ENCODE assay signal across 8 mouse cellular contexts in the genomic region with DNA sequence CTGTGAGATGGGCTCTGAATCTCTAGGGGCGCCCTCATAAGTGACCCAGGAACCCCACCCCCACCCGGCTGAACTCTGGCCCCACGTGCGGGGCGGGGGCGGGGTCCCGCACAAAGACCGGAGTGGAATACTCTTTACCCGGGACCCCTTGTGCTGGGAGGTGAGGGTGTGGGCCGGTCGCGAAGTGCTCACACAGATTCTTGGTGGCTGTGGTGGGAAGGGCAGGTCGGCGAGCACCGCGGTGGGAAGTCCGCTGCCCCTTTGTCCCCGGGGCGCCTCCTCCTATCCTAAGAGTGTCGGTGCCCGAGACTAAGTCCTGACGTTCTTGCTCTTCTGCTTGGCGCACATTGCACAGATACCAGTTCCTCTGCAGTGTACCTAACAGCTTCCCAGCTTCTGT. TPM values are rescaled to one million over a fixed set of nuclear protein-coding genes. Genes with fewer than 3 reads are reported as not detected.
DNase-seq lines count a peak whose midpoint lies in the region; ATAC-seq and TF ChIP-seq lines count a peak whose summit lies in the region.

No protein-coding gene starts in this region.

- 0 out of 2 replicates have a peak, but pooled peaks have one; percentile 3 for ATAC-seq in heart, embryonic 16.5 days (replicated peaks; ENCODE audit: extremely low read depth, insufficient read depth, low FRiP score)
- peak; percentile 27 for ATAC-seq in hindbrain, embryonic 13.5 days (ENCODE audit: low FRiP score)
- ATAC-seq in midbrain, embryonic 12.5 days (ENCODE audit: low FRiP score, low read depth): peak; percentile 19

- 0% methylated on average over 23 of the region's 23 CpGs for WGBS in heart, embryonic 16.5 days
- under 1% methylated on average over 23 of the region's 23 CpGs for WGBS in bone marrow, adult 2 months
- under 1% methylated on average over 23 of the region's 23 CpGs for WGBS in hindbrain, embryonic 13.5 days
- 0% methylated on average over 23 of the region's 23 CpGs for WGBS in midbrain, embryonic 12.5 days

- no peak for TF ChIP-seq CTCF in bone marrow, adult 2 months (IDR thresholded peaks at IDR 0.05; ENCODE audit: control insufficient read depth, insufficient read depth, low read length)

- TF ChIP-seq POLR2A in bone marrow, adult 2 months (IDR thresholded peaks at IDR 0.05; ENCODE audit: borderline replicate concordance, control insufficient read depth, low read depth, low read length): no peak

- DNase-seq in heart, adult 9 months (ENCODE audit: low spot score in 2 of 2): no peak
- no peak for DNase-seq in adrenal gland, adult 8-10 months
- no peak for DNase-seq in thymus, postnatal 0 days (ENCODE audit: low spot score)
- no peak for DNase-seq in Muller cell, postnatal 12 days (ENCODE audit: inconsistent ontology term)

- H3K4me1 ChIP-seq in heart, embryonic 16.5 days (ENCODE audit: control insufficient read depth, insufficient read depth, low read length): peaks cover 35% of the 10 kb centered on the region
- no peaks in the 10 kb centered on the region; the same call in 1 of the 2 replicates for H3K4me1 ChIP-seq in bone marrow, adult 2 months (ENCODE audit: control insufficient read depth, insufficient read depth, low read length)
- peaks cover 55% of the 10 kb centered on the region for H3K4me1 ChIP-seq in hindbrain, embryonic 13.5 days (replicated peaks)
- peaks cover 44% of the 10 kb centered on the region for H3K4me1 ChIP-seq in midbrain, embryonic 12.5 days

- no peaks in the 10 kb centered on the region for H3K27me3 ChIP-seq in heart, embryonic 16.5 days (ENCODE audit: control insufficient read depth, insufficient read depth, low read length)
- H3K27me3 ChIP-seq in hindbrain, embryonic 13.5 days: no peaks in the 10 kb centered on the region
- no peaks in the 10 kb centered on the region for H3K27me3 ChIP-seq in midbrain, embryonic 12.5 days

- peaks cover 15% of the 10 kb centered on the region for H3K36me3 ChIP-seq in heart, embryonic 16.5 days (ENCODE audit: control insufficient read depth, insufficient read depth)
- peaks cover 53% of the 10 kb centered on the region for H3K36me3 ChIP-seq in hindbrain, embryonic 13.5 days
- peaks cover 52% of the 10 kb centered on the region for H3K36me3 ChIP-seq in midbrain, embryonic 12.5 days

- peak overlapping the region; percentile 87 for H3K4me3 ChIP-seq in heart, embryonic 16.5 days (ENCODE audit: low read length)
- H3K4me3 ChIP-seq in bone marrow, adult 2 months (replicated peaks; ENCODE audit: control insufficient read depth, low read depth, low read length): peak overlapping the region; percentile 74
- peak overlapping the region; percentile 92 for H3K4me3 ChIP-seq in hindbrain, embryonic 13.5 days
- H3K4me3 ChIP-seq in midbrain, embryonic 12.5 days: peak overlapping the region; percentile 92

- no peaks in the 10 kb centered on the region for H3K9me3 ChIP-seq in heart, embryonic 16.5 days (replicated peaks; ENCODE audit: control insufficient read depth, low read length)
- no peaks in the 10 kb centered on the region for H3K9me3 ChIP-seq in hindbrain, embryonic 13.5 days
- H3K9me3 ChIP-seq in midbrain, embryonic 12.5 days: no peaks in the 10 kb centered on the region

- H3K4me2 ChIP-seq in heart, embryonic 16.5 days (ENCODE audit: low read depth, low read length): peak overlapping the region; percentile 75
- H3K4me2 ChIP-seq in hindbrain, embryonic 13.5 days: peak overlapping the region; percentile 93
- peak overlapping the region; percentile 95 for H3K4me2 ChIP-seq in midbrain, embryonic 12.5 days (replicated peaks)

- H3K9ac ChIP-seq in heart, embryonic 16.5 days (ENCODE audit: low read length): peak overlapping the region; percentile 94
- H3K9ac ChIP-seq in hindbrain, embryonic 13.5 days: peak overlapping the region; percentile 94
- H3K9ac ChIP-seq in midbrain, embryonic 12.5 days (replicated peaks): peak overlapping the region; percentile 91

- H3K27ac ChIP-seq in heart, embryonic 16.5 days (ENCODE audit: low read length): peak overlapping the region; percentile 93
- peak overlapping the region; percentile 31; the same call in 1 of the 2 replicates for H3K27ac ChIP-seq in bone marrow, adult 2 months (ENCODE audit: control insufficient read depth, insufficient read depth, low read depth, low read length, poor library complexity)
- H3K27ac ChIP-seq in hindbrain, embryonic 13.5 days: peak overlapping the region; percentile 85
- peak overlapping the region; percentile 87 for H3K27ac ChIP-seq in midbrain, embryonic 12.5 days (replicated peaks)

RNA-seq across cellular contexts. Expression of a gene that starts 1.5 kb away (rescaled TPM):
- 87.4 and 87.7 TPM in 2 replicates for polyA plus RNA-seq in heart, embryonic 16.5 days (2015; fragmentation: Nextera tagmentation; extraction: Ambion mirVana)
- 6.8 and 7.2 TPM in 2 replicates for polyA plus RNA-seq in bone marrow, adult 2 months (2011; ENCODE audit: insufficient read depth, insufficient read length, low replicate concordance, missing spikeins)
- 80.4 and 87.1 TPM in 2 replicates for polyA plus RNA-seq in hindbrain, embryonic 13.5 days (2015; fragmentation: Nextera tagmentation; extraction: Ambion mirVana)
- polyA plus RNA-seq in midbrain, embryonic 12.5 days (2016; fragmentation: Nextera tagmentation; extraction: Ambion mirVana): 112 and 116 TPM in 2 replicates
- 10 to 100 TPM; 27.3 to 47.0 (median 36.3) TPM for total RNA-seq in adrenal gland, adult 8-10 months (2022)
- polyA plus RNA-seq in thymus, postnatal 0 days (2015; fragmentation: Nextera tagmentation; extraction: Ambion mirVana): 31.0 and 31.3 TPM in 2 replicates

RNA-seq across cellular contexts. Expression of a gene that starts 6.2 kb away (rescaled TPM):
- 44.3 and 44.7 TPM in 2 replicates for polyA plus RNA-seq in heart, embryonic 16.5 days (2015; fragmentation: Nextera tagmentation; extraction: Ambion mirVana)
- 15.0 and 22.1 TPM in 2 replicates for polyA plus RNA-seq in bone marrow, adult 2 months (2011; ENCODE audit: insufficient read depth, insufficient read length, low replicate concordance, missing spikeins)
- polyA plus RNA-seq in hindbrain, embryonic 13.5 days (2015; fragmentation: Nextera tagmentation; extraction: Ambion mirVana): 105 and 108 TPM in 2 replicates
- 90.1 and 95.0 TPM in 2 replicates for polyA plus RNA-seq in midbrain, embryonic 12.5 days (2016; fragmentation: Nextera tagmentation; extraction: Ambion mirVana)
- 10 to 100 TPM; 55.1 to 64.1 (median 61.8) TPM for total RNA-seq in adrenal gland, adult 8-10 months (2022)
- 56.7 and 57.8 TPM in 2 replicates for polyA plus RNA-seq in thymus, postnatal 0 days (2015; fragmentation: Nextera tagmentation; extraction: Ambion mirVana)

RNA-seq across cellular contexts. Expression of a gene that starts 7.5 kb away (rescaled TPM):
- polyA plus RNA-seq in heart, embryonic 16.5 days (2015; fragmentation: Nextera tagmentation; extraction: Ambion mirVana): 7.5 and 8.4 TPM in 2 replicates
- polyA plus RNA-seq in bone marrow, adult 2 months (2011; ENCODE audit: insufficient read depth, insufficient read length, low replicate concordance, missing spikeins): 2.9 and 8.5 TPM in 2 replicates
- polyA plus RNA-seq in hindbrain, embryonic 13.5 days (2015; fragmentation: Nextera tagmentation; extraction: Ambion mirVana): 7.4 and 8.4 TPM in 2 replicates
- polyA plus RNA-seq in midbrain, embryonic 12.5 days (2016; fragmentation: Nextera tagmentation; extraction: Ambion mirVana): 9.0 and 10.1 TPM in 2 replicates
- total RNA-seq in adrenal gland, adult 8-10 months (2022): 10 to 100 TPM in 1 of 4 experiments, 1 to 10 TPM in 3; 7.7 to 14.2 (median 9.3) TPM
- polyA plus RNA-seq in thymus, postnatal 0 days (2015; fragmentation: Nextera tagmentation; extraction: Ambion mirVana): 6.1 and 9.0 TPM in 2 replicates

RNA-seq across cellular contexts. Expression of a gene that starts 9.4 kb away (rescaled TPM):
- 15.1 and 19.2 TPM in 2 replicates for polyA plus RNA-seq in heart, embryonic 16.5 days (2015; fragmentation: Nextera tagmentation; extraction: Ambion mirVana)
- 14.9 and 34.9 TPM in 2 replicates for polyA plus RNA-seq in bone marrow, adult 2 months (2011; ENCODE audit: insufficient read depth, insufficient read length, low replicate concordance, missing spikeins)
- 14.1 and 16.5 TPM in 2 replicates for polyA plus RNA-seq in hindbrain, embryonic 13.5 days (2015; fragmentation: Nextera tagmentation; extraction: Ambion mirVana)
- polyA plus RNA-seq in midbrain, embryonic 12.5 days (2016; fragmentation: Nextera tagmentation; extraction: Ambion mirVana): 14.5 and 14.7 TPM in 2 replicates
- 10 to 100 TPM; 15.3 to 20.1 (median 17.0) TPM for total RNA-seq in adrenal gland, adult 8-10 months (2022)
- 18.4 and 23.1 TPM in 2 replicates for polyA plus RNA-seq in thymus, postnatal 0 days (2015; fragmentation: Nextera tagmentation; extraction: Ambion mirVana)

RNA-seq across cellular contexts. Expression of a gene that starts 11.3 kb away (rescaled TPM):
- 0.54 and 0.69 TPM in 2 replicates for polyA plus RNA-seq in heart, embryonic 16.5 days (2015; fragmentation: Nextera tagmentation; extraction: Ambion mirVana)
- polyA plus RNA-seq in bone marrow, adult 2 months (2011; ENCODE audit: insufficient read depth, insufficient read length, low replicate concordance, missing spikeins): 2.8 TPM in 1 of 2 replicates, not detected in the other
- polyA plus RNA-seq in hindbrain, embryonic 13.5 days (2015; fragmentation: Nextera tagmentation; extraction: Ambion mirVana): 1.3 and 1.6 TPM in 2 replicates
- polyA plus RNA-seq in midbrain, embryonic 12.5 days (2016; fragmentation: Nextera tagmentation; extraction: Ambion mirVana): 0.41 and 1.1 TPM in 2 replicates
- 1 to 10 TPM; 1.5 to 2.3 (median 2.0) TPM for total RNA-seq in adrenal gland, adult 8-10 months (2022)
- polyA plus RNA-seq in thymus, postnatal 0 days (2015; fragmentation: Nextera tagmentation; extraction: Ambion mirVana): 0.90 and 1.2 TPM in 2 replicates

Comparison
In these comparisons a context has a peak if more than half of its experiments do, and no peak if none do; other contexts are left out.
1. H3K27ac ChIP-seq: peak in every context shown above with its lines; median percentile 93 in heart, embryonic 16.5 days; 87 in midbrain, embryonic 12.5 days; 85 in hindbrain, embryonic 13.5 days; 31 in bone marrow, adult 2 months.